Mouse (Mus musculus) CD4-positive, CD25-positive, alpha-beta regulatory T cell, adult 4 months (primary cell): Measurements from ENCODE around the gene Pdgfb. TPM values are rescaled to one million over a fixed set of nuclear protein-coding genes. Genes with fewer than 3 reads are reported as not detected.

Source experiments
- ATAC-seq: one replicate; pipeline ENCODE4 v1.8.0; 2017
- polyA plus RNA-seq, 2 experiments: library from polyadenylated mRNA; unstranded; fragments of 100-300 nt; shearing (Covaris generic); gene quantifications; one replicate each; pipeline ENCODE4 v1.2.1; 2017

Gene Pdgfb
- polyA plus RNA-seq, 2 experiments from 2014 or later = 1.4 to 2.8 TPM

DNA sequence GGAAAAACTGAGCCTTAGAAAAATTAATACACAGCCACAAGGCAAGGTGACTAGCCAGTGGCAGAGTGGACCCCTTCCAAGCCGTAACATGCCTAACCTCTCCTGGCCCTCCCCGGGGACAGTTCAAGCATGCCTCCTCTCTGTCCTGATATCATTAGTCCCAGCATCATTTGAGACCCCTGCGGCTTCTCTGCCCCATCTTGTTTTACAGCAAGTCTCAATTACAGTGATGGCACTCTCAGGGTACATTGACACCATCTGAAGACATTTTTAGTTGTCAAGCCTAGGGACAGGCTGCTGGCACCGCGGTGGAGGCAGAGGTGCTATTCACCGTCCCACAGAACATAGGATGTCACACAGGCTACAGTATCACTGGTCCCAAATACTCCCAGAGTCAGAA is 6.3 kb downstream of the Pdgfb start:
- no peak for ATAC-seq

GRCm38 (mm10) chr15:80006156-80006555 is 8.6 kb downstream of the Pdgfb start:
- ATAC-seq = no peak

GRCm38 (mm10) chr15:80005436-80005835 is 9.3 kb downstream of the Pdgfb start:
- ATAC-seq = no peak

DNA sequence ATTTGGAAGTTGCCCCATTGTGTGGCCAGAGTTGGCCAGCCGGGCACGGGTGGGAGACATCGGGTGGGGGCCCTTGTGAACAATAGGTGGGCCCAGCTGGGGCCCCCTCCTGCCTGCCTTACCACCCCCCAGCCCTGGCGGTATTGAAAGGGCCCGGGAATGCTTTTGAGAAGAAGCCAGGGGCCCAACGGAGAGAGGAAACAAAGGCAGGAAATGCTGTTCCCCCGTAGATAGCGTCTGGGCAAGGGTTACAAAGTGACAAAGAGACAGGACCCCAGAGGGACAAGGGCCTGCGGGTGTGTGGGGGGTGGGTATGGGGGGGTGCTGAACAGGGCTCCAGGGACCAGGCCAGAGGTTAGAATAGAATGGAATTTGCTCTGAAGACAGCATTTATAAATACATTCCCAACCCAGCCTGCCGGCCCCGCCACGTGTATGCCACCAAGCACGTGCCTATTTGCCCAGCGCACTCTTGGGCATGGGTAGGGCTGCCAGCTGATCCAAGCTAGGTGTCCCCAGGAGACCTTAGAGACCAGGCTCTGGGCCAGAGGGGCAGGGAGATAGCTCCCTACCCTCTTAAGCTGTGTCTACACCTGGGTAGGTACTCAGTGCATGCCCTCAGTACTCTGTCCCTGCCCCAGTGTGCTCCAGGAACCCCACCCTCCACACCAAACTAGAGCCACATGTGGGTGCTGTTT is 10.0 kb downstream of the Pdgfb start:
- ATAC-seq = no peak

DNA sequence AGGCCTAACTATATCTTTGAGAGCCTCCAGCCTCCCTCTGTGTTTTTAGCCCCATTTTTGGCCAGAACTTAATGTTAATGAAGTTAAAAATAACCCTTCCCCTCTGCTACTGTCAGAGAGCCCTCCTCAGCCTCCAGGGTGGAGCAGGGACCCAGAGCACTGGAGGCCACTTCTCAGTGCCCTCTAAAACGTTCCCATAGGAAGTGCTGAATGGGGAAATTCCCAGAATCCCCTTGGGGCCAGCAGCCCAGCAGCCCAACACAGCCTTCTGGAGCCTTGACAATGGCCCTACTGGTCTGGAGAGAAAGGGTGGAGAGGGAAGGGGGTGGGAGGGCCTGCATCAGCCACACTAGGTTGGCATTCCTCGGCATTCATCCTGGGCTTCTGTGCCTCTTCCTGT is 11.2 kb downstream of the Pdgfb start:
- ATAC-seq = no peak

DNA sequence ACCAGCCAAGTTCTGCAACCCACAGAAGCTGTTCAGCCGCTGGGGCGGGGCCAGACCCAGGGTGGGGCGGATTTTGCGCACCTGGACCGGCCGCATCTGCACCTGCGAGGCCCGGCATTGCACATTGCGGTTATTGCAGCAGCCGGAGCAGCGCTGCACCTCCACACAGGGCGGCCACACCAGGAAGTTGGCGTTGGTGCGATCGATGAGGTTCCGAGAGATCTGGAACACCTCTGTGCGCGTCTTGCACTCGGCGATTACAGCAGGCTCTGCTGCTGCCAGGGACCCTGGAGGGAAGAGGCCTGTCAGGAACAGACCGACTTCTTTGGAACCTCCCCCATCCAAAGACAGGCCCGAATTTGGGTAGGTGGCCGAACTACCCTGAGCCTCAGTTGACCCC is 13.2 kb downstream of the Pdgfb start:
- no peak for ATAC-seq

- ATAC-seq = no peak
Measured at GRCm38 (mm10) chr15:80000694-80001093, 14.1 kb downstream of the Pdgfb start.

DNA sequence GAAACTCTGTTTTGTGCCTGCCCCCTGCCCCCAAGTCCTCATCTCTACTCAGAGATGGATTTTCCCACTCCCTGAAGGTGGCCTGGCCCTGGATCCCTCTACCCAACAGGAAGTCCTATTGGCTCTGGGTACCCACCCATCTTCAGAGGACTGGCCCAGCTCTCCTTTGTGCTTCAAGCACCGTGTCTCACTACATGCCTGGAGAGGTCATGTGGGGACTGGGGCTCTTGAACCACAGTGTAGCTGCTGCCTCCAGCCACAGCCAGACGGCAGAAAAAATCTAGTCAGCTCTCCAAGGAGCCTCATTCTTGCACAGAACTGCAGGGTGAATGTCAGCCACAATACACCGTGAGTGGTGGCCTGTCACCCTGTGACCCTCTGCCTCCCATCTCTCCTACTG is 16.8 kb downstream of the Pdgfb start:
- no peak for ATAC-seq

DNA sequence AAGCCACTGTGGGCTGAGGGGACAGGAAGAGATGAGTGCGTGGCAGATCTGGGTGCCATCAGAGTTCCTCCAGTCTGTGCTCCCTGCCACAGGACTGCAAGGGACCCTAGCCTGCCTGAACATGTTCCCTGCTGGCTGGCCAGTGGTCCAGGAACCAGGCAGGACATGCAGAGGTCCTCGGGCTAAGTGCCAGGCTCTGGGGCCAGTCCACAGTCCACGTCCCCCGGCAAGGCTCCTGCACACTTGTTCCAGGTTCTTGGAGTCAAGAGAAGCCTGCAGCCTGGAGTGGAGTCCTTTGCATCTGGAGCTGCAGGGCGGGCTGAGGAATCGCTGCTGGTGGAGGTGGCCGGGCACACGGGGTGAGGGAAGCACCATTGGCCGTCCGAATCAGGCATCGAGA is 18.0 kb downstream of the Pdgfb start:
- ATAC-seq = no peak

DNA sequence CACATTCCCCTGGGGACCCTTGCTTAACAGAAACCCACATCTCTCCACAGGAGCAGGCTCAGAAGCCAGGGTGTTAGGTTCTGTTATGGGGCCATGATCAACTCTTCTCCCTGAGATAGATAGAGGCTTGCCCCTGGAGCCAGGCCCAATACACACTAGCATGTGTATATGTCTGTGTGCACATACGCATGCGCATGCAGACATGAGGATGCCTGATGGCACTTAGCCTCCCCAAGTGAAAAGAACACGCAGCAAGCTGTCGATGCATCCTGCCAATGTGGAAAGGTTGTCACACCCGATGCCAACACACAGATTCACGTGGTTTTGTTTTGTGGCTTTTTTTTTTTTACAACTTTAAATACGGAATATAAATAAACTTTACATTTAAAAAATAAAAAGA is 19.2 kb downstream of the Pdgfb start:
- ATAC-seq = no peak

- no peak for ATAC-seq
Measured at GRCm38 (mm10) chr15:79994566-79994965, 20.2 kb downstream of the Pdgfb start.

DNA sequence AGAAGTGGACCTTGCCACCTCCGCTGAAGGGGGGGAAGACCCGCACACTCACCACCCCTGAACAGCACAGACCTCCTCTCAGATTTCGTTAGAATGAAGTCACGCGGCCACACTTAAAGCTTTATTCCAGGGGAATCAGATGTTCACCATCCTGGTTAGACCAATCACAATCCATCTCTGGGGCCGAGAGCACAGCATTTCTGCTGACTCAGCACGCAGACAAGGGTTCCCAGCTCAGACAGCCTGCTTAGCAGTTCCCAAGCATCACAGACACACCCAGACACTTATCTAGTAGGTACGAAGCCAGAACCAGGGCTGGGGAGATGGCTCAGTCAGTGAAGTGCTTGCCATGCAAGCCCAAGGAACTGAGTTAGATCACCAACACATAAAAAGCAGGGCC is 28.6 kb downstream of the Pdgfb start:
- ATAC-seq = no peak

DNA sequence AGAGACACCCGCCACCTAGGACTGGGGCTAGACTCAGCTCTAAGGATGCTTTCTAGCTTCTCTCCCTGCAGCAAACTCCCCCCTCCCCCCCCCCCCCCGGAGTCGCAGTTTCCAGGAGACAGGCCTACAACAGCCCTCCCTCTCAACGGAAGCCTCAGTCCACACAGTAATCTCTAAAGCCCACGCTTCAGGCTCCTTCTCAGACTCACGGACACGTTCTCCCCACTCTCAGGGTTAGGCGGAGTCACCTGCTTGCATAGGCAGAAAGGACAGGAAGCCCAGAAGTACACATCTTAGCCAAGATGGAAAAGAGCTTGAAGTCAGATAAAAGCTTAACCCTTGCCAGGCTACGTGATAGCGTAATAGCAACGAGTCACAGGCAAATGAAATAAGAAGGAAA is 29.3 kb downstream of the Pdgfb start:
- no peak for ATAC-seq

- no peak for ATAC-seq
Measured at GRCm38 (mm10) chr15:79984152-79984551, 30.6 kb downstream of the Pdgfb start.

DNA sequence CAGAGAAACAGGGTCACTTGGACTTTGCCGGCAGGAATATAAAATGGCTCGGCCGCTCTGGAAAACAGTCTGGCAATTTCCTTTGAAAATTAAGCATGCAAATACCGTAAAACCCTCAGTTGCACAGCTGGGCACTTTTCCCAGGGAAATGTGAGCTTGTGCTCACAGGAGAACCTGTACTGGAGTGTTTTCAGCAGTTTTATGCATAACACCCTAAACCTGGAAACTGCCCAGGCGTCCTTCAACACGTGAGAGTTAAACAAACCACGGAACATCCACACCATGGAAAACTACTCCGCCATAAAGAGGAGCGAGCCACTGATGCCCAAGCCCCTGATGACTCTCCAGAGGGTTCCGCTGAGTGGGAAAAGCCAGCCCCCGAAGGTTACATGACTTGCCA is 34.1 kb downstream of the Pdgfb start:
- no peak for ATAC-seq

DNA sequence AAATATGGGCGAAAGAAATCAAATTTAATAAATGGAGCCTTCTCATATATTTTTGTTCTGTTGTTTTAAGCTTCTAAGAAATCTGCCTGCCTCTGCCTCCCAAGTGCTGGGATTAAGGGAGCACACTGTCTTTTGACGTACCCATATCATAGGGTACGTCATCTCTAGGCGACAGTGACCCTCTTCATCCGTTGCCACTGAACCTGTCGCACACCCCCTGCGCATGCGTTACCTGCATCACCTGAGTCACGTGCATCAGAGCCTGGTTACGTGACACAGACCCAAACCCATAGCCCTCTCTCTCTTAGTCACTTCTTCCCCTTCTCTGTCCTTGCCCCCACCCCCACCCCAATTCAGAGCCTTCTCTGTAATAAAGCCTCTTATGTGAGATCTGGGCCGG is 42.6 kb downstream of the Pdgfb start:
- no peak for ATAC-seq

- ATAC-seq = no peak
Measured at GRCm38 (mm10) chr15:79970940-79971339, 43.8 kb downstream of the Pdgfb start, which contains the start of gene Cbx7. Gene Cbx7 (minus strand): TSS chr15:79971119.

DNA sequence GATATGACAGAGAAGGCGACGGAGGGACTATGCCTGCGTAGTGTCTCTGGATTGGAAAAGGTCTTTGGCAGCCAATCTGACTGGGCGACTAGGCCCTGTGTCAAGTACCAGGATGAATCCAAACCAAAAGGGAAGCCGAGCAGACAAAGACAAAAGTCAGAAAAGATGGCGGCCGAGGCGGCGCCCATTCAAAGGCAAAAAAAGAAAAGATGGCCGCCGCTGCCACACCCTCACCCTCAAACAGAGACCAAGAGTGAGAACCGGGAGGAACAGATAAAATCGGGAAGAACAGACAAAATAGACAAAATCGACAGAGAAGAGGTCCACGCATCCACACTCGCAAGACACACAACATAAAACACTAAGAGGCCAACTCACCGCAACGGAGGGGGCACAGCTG is 44.3 kb downstream of the Pdgfb start:
- no peak for ATAC-seq

DNA sequence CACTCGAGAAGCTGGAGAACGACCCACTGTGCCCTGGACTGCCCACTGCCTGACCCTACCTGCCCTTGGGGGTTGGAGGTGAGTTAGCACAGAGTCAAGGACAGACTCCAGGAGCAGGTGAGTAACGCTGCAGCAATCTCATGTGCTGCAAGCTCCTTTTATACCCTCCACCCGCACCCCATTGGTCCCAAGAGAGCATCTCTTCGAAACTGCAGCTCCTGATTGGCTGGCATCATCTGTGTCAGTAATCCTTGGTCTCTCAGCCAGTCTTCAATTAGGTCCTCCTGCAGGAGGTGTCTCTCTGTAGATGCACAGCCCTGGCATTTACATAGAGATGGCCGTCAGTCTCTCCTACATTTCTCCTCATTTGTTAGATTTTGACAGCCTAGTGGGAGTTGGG is 47.4 kb downstream of the Pdgfb start:
- ATAC-seq = no peak

GRCm38 (mm10) chr15:79964376-79964775 is 50.4 kb downstream of the Pdgfb start:
- ATAC-seq = no peak

DNA sequence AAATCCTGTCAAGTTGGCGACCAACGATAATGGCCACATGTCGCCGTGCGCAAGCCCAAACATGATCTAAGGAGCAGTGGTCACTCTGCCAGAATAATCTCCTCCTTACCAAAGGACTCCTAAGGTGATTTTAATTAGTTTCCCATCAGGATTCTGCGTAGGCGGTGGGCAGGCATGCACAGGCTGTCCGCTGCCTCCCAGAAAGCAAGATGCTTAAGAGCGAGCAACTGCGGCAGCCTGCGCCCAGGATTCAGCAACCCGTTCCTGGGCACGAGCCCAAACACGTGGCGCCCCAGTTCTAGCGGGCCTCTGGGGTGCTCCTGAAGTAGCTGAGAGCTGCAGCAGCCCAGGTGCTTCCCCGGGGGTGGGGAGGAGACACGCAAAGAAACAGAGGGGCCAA is 52.1 kb downstream of the Pdgfb start:
- ATAC-seq = no peak

DNA sequence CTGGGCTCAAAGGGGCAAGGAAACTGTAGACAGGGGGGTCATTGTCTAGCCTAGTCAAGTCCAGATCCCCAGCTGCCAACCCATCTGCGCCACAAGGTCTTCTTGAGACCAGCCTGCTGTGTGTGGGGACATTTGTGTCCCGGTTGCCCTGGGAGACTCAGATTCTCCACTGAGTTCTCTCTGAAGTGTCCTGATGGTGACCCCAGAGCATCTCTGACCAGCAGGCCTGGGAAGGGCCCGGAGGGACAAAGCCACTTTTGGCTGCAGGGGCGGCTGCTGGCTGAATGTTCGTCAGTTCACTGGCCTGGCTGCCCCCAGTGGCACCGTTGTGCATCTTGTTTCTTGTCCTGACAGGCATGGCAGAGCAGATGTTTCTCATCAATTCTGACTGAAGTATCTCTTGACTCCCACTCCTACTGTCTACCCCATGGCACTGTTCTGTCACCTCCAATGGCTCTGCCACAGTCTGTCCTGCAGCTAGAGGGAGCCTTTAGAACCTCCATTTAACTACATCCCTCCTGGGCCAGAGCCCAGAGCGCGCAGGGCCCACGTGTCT is 53.3 kb downstream of the Pdgfb start:
- no peak for ATAC-seq

DNA sequence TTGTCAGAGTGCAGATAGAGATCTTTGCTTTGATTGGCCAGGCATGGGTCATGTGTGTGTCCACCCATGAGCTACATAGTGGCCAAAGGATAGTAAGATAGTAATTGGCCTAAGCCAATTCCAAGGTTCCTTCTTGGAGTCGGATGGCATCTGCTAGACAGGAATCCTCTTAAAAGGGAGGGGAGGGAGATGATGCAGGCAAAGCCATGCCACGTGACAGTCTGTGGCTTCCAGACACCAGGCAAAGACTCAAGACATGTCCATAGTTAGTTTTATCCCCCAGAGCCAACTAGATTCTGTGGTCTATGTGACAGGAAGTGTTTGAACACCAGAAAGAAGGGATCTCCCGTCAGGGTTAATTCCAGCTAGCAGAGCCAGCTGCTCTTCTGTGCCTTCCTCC is 56.4 kb downstream of the Pdgfb start:
- no peak for ATAC-seq

- peak; percentile 97 for ATAC-seq
Measured at GRCm38 (mm10) chr15:79956559-79956958, 58.2 kb downstream of the Pdgfb start.

- no peak for ATAC-seq
Measured at GRCm38 (mm10) chr15:79953470-79953869, 61.3 kb downstream of the Pdgfb start.
